Mouse (Mus musculus) c-Kit-positive CD71-positive TER-119-negative erythroid progenitor cells, embryonic 14.5 days (primary cell): ENCODE measurements around the gene Tnfrsf8.
"Not testable (repeated sequence)": the region's sequence is repeated elsewhere in the genome, so short reads cannot be mapped to it uniquely, and the experiment has no call there.

Source experiments
- DNase-seq: peaks from one replicate; pipeline ENCODE4 v3.0.0-alpha.2; 2013; ENCODE audit warnings: low read depth

Gene Tnfrsf8

DNA sequence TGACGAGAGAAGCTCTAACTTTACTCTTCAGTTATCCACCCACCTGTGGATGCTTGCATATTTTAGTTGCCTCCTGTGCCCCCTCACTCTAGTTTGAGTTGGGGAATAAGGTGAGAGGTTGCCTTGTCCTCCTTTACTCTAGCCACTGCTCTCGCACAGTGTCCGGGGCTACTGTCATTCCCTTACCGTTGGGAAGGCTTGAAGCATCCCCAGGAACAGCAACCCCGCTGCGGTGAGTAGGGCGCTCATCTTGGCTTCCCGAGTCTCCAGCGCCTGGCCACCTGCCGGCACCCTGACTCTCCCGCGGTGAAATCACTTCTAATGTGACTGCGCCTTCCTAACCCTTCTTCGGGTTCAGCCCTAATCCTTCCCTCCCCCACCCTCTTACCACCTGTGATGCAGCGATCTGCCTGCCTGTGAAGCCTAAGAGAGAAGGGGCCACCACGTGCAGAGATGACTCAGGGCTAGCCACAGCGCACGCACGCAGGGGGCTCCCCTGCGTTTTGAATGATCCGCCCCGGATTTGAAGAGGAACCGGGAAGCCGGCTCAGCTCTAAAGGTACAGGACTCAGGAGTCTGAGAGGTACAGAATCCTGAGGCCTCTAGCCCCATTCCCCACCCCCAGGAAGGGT, at the start of gene Tnfrsf8:
Tnfrsf8 (minus strand) TSS at position 329 of the 632 bp plus-strand sequence.
- DNase-seq: no peak

DNA sequence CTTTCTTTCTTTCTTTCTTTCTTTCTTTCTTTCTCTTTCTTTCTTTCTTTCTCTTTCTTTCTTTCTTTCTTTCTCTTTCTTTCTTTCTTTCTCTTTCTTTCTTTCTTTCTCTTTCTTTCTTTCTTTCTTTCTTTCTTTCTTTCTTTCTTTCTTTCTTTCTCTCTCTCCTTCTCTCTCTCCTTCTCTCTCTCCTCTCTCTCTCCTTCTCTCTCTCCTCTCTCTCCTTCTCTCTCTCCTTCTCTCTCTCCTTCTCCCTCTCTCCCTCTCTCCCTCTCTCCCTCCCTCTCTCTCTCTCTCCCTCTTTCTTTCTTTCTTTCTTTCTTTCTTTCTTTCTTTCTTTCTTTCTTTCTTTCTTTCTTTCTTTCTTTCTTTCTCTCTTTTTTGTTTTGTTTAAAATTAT, 46.7 kb upstream of the Tnfrsf8 start:
- not testable (repeated sequence) for DNase-seq

- no peak for DNase-seq
Measured at GRCm38 (mm10) chr4:145361065-145361464, 46.1 kb upstream of the Tnfrsf8 start.

DNA sequence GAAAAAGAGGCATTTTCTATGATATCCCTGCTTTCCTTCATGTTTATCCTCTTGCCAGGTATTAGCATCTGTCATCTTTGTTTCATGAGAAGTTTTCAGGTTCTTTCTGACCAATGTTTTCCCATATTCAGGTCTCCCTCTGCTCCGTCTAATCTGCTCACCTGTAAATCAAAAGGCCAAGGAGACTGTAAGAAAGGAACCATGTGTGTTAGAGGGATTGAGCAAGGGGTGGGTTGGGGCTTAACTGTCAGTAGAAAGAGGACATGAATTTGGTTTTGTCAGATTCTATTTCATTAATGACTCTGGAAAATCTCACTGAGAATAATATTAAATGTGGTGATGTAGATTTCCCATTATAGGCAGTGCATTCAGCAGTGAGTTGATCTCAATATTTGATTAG, 45.6 kb upstream of the Tnfrsf8 start:
- no peak for DNase-seq

GRCm38 (mm10) chr4:145356234-145356633, 41.3 kb upstream of the Tnfrsf8 start:
- DNase-seq: no peak

DNA sequence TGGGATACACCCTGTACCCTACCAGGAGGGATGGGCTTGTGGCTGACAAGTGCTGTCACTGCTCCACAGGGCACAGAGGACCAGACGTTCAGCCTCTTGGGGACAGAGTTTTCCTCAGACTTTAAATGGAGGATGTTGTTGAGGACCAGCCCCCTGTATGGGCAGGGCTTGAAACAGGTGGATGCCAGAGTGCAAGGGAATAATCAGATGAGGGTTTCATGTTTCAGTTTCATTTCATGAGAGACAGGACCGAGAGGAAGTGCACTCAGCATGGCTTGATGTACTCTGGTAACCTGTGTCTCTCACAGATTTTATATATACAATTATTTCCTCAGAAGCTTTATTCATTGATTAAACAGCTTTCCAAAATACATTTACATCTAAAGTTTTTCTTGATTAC, 38.9 kb upstream of the Tnfrsf8 start:
- no peak for DNase-seq

DNA sequence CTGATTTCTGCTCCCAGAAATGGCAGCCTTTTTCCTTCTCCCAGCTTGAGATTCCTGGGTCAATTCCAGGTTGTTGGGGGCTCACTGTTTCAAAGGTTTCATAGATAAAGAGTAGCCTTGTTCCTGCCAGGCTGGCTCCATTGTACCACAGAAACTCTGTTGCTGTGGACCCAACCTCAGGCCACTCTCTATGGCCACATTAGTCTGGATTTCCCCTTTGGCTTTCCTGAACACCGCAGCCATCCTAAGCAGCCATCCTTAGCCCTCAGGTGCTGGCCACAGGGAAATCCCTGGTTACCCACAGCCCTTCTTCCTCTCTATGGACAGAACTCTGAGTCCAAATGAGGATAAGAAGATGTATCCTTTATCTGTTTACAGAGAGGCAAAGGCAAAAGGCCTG, 30.0 kb upstream of the Tnfrsf8 start:
- DNase-seq: no peak

DNA sequence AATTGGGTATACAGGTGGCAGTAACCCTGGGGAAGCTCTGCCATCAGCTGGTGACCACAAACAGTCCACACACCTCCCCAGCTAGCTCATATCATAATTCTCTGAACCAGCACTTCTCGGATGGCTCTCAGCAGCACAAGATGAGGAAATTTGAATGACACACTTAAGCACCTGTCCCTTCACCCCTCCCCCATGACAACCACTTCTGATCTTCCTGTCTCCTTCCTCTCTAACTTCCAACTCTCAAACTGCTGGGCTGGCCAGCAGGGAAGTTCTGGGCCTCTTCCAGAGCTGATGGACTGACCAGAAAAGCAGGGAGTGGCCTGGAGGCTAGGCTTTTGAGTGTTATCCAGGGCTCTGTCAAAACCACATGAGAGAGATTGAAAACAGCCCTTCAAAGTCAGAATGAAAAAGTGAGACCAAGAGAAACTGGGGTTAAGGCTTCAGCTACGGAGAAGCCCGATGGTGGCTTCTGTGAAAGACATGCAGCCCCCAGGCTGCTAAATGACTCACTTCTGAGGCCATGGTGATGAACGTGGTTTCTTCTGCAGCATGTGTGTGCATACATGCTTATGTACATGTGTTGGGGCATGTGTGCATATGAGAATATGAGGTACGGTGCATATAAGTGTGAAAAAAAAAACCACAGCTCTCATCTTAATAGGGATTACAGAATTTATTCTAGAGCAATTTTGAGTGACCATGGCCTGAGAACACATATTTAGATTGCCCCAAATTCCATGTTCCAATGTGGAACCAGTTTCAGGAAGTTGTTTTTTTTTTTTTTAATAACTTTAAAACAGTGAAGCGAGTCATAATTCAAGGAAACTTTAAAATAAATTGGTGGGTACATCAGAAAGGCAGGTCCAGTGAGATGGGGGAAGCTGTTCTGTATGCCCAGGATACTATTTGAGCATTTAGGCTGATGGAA, 27.2 kb upstream of the Tnfrsf8 start:
- DNase-seq: no peak

DNA sequence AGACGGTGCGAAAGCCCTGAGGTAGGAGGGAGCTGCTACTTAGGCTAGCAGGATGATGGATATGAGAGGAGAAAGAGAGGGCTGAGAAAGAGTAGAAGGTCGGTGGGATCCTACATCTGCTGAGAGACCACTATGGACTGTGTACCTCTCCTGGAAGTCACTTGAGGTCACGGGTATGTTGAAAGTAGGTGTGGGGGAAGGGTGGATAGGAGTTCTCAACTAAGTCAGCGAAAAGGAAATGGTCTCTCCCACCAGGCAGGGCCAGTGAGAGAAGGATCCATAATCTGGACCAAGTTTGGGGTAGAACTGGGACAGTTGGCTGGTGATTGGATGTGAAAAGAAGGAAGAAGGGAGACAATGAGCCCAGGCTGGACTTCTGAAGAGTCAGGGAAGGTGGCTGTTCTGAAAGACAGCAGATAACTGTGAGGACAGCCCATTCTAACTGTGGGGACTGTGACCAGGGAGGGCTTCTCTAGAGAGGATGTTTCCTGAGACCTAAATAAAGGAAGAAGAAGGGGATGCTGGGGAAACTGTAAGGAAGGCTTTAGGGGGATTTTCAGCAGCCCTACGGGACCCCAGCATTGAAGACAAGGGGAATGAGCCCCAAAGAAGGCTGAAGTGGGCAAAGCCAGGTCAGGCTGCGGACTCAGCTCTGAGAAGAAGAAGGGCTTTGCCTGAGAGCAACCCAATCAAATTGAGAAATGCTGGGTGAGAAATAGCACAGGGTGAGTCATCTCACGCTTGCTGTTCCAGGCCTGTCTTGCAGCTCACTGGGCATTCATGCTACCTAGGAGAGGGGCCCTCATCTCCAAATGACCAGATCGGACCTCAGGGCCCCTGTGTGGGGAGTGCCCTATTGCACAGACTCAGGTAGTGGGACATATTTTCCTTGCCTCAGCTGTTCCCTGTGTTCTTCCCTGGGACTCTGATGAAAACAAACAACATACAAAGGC, 23.2 kb upstream of the Tnfrsf8 start:
- DNase-seq: no peak

DNA sequence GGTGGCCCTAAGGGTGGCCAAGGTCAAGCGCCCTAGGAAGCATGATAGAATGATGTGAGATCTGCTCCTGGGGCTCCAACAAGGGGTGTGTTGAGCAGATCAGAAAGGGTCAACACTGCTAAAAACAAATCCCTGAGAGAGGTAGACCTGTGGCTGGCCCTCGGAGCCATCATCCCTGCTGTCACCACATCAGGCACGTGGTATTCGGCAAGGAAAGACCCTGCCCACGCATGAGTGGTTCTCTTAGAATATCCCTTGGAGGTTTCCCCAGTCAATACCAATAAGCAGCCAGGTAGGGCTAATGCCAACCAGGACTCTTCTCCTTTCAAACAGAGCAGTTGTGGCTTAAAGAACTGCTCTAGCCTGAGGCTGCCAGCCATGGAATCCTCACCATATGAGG, 21.6 kb upstream of the Tnfrsf8 start:
- DNase-seq: no peak

DNA sequence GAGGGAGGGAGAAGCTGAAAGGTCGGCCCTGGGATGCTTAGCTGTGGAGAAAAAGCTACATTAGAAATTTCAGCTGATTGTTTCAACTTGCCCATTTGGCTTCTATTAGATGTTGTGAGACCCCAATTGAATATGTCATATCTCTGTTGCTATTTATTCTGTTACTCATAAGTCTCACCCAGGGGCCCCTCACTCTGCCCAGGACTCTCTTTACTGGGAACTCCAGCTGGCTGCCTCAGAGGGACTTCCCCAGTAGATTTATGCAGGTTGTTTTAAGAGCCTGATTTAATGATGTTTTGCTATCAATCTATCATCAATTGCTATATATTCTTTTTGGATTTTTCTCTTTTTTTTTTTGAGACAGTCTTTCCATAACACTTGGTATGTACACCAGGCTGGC, 21.1 kb upstream of the Tnfrsf8 start:
- no peak for DNase-seq

DNA sequence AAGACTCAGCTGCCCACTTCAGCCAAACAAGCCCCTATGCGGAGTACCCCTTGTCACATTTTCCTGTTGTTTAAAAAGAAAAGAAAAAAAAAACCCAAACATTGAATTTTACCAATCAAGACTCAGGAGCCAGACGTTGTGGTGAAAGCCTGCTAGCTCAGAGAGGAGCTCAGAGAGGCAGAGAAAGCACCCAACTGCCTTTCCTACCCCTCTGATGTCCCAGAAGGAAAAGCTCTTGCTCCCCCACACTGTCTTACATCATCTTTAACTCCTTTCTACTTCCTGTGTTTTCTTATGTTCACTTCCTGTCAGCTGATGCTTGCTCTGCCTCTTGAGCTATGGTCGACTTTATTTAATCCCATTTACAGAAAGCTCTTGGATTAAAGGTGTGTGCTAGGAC, 8.7 kb upstream of the Tnfrsf8 start:
- no peak for DNase-seq

DNA sequence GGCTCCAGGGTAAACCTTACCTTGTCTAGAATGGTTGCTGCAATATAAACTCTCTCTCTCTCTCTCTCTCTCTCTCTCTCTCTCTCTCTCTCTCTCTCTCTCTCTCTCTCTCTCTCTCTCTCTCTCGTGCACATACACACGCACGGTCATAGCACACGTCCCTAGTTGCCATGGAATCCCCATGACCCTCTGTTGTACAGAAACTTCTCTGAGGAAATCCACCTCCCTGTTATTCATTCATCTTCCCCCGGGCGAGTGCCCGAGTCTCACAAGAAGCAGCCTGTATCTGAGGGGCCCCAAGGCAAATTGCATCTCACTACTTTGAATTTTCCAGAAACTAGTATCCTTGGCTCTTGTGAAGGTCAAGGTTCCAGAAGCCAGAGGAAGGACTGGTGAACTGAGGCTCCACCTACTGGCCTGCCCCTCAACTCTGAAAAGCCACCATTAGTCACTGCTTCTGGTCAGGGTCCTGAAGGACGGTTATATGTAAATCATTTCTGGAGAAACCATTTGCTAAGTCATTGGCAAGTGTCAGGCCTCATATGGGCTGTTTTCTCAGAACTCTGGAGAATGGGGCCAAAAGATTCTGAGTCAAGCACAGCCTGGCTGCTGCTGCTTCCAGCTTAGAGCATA, 8.1 kb upstream of the Tnfrsf8 start:
- DNase-seq: no peak

DNA sequence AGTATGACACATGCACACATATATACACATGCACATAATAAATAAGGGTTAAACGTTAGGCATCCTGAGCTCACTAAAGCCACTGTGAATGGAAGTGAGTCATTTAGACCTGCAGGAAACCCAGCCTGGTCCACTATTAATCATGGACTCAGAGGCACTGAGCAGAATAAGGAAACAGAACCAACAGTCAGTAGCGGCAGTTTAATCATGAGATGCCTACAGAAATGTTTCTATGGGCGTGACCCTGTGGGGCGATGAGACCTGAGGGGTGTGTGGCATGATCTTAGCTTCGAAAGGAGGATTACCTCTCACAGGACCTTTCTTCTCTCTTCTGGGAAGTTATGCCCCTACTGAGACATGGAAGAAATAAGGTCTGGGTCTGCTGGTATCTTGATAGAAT, 7.2 kb upstream of the Tnfrsf8 start:
- no peak for DNase-seq

GRCm38 (mm10) chr4:145320624-145321023, 5.7 kb upstream of the Tnfrsf8 start:
- DNase-seq: no peak

GRCm38 (mm10) chr4:145319274-145320226, 4.6 kb upstream of the Tnfrsf8 start:
- no peak for DNase-seq

- no peak for DNase-seq
Measured at GRCm38 (mm10) chr4:145316708-145317107, 1.7 kb upstream of the Tnfrsf8 start.

DNA sequence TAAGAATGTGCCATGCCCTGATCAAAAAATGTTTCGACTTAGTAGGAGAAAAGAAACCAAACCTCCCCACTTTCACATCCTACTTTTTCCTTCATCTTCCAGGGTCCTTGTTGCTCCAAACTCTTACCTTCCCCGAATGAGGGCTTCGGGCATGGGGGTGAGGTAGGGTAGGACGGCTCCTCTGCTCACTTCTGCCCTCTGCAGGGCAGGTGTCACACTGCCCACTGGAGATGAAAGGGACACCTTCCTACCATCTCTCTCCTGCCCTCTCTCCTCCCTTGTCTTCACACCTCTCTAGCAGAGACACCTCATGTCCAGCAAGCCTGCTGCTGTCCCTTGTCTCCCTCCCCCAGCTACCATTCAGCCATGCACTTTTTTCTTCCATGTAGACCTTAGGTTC, 998 bp downstream of the Tnfrsf8 start:
- no peak for DNase-seq

DNA sequence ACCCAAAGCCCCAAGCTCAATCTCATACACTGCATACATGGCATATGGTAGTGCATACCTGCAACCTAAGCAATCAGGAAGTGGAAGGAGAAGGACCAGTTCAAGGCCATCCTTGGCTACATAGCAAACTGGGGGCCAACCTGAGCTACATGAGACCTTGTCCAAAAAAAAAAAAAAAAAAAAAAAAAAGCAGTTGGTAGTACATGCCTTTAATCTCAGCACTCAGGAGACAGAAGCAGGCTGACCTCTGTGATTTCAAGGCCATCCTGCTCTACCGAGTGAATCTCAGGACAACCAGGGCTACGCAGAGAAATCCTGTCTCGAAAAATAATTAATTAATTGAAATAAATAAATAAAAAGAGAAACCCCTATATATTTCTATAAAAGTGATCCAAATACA, 1.7 kb downstream of the Tnfrsf8 start:
- no peak for DNase-seq

DNA sequence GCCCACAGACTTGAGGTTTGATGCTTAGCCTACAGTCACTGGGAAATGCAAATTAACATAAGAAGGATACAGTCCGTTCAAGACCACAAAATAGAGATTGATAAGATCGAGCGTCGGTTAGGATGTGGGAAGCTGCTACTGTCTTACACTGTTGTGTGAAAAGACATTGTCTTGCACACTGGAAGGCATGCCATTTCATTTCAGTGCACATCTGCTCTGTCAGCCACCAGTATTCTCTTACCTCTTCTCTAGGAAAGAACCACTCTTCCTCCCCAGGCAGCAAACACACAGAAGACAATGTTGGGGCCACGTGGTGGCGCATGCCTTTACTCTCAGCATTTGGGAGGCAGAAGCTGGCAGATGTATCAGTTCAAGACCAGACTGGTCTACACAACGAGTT, 2.4 kb downstream of the Tnfrsf8 start:
- no peak for DNase-seq

- no peak for DNase-seq
Measured at GRCm38 (mm10) chr4:145310859-145311258, 4.1 kb downstream of the Tnfrsf8 start.
